Mouse (Mus musculus): ENCODE data around the gene Efnb2. TPM values are rescaled to one million over a fixed set of nuclear protein-coding genes. Genes with fewer than 3 reads are reported as not detected.

Gene Efnb2
- polyA plus RNA-seq, 1 experiment from 2014 or later = 30.6 TPM

DNA sequence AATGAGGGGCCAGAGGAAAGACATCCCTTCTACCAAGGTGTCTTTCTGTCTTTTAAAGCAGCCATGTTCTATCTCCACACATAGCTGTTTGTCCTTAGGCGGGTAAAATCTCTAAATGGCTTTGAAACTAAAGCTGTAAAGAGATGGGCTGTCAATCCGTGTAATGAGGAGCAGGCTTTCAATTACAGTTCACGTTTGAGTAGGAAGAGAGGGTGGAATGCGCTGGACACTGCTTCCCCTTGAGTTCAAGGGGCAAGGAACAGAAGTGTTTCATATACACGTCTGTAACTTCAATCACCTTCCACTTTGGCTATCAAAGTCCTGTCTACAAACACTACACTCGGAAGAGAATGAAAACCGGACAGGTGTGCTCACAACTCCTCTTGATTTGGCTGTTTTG lies 37.0 kb downstream of the Efnb2 start:
- no peak overlapping the region for H3K4me2 ChIP-seq (ENCODE audit: low read depth, low read length)
- H3K9ac ChIP-seq (ENCODE audit: low read depth, low read length) = no peak overlapping the region
- WGBS = 43% methylated on average over 7 of the region's 7 CpGs
- no peak overlapping the region for H3K27ac ChIP-seq (replicated peaks; ENCODE audit: low read depth, low read length)
- no peak for ATAC-seq (ENCODE audit: low read depth)
- no peaks in the 10 kb centered on the region for H3K9me3 ChIP-seq (ENCODE audit: control insufficient read depth, low read length)
- no peaks in the 10 kb centered on the region for H3K27me3 ChIP-seq (replicated peaks; ENCODE audit: control insufficient read depth, insufficient read depth, low read length)
- DNase-seq (ENCODE audit: low spot score) = no peak
- H3K4me3 ChIP-seq (ENCODE audit: low read depth, low read length) = no peak overlapping the region
- H3K4me1 ChIP-seq (ENCODE audit: control insufficient read depth, insufficient read depth, low read length) = peaks cover 17% of the 10 kb centered on the region
- H3K36me3 ChIP-seq (ENCODE audit: control insufficient read depth, insufficient read depth, low read length) = peaks cover 55% of the 10 kb centered on the region

DNA sequence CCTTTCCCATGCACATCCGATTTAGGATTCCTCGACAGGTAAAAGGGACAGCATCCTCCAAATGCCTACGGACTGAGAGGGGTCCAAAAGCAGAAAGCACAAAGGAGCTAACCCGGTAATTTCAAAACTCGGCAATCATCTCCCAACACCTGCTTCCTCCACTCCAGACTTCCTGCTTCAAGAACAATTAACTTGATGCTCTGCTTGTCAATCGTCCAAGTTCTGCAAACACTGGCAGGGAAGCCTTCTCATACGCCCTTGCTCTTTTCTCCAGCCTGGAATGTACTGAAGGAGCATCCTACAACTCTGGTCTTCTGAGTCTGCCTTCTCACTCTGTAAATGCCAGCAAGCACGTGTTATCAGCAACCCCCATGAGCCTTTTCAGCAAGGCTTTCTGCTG lies 37.6 kb downstream of the Efnb2 start:
- H3K4me2 ChIP-seq (ENCODE audit: low read depth, low read length) = no peak overlapping the region
- H3K36me3 ChIP-seq (ENCODE audit: control insufficient read depth, insufficient read depth, low read length) = peaks cover 60% of the 10 kb centered on the region
- H3K4me1 ChIP-seq (ENCODE audit: control insufficient read depth, insufficient read depth, low read length) = peaks cover 17% of the 10 kb centered on the region
- no peaks in the 10 kb centered on the region for H3K9me3 ChIP-seq (ENCODE audit: control insufficient read depth, low read length)
- no peaks in the 10 kb centered on the region for H3K27me3 ChIP-seq (replicated peaks; ENCODE audit: control insufficient read depth, insufficient read depth, low read length)
- 42% methylated on average over 8 of the region's 8 CpGs for WGBS
- peak; percentile 72 for DNase-seq (ENCODE audit: low spot score)
- no peak overlapping the region for H3K4me3 ChIP-seq (ENCODE audit: low read depth, low read length)
- H3K27ac ChIP-seq (replicated peaks; ENCODE audit: low read depth, low read length) = no peak overlapping the region
- ATAC-seq (ENCODE audit: low read depth) = 0 out of 2 replicates have a peak, but pooled peaks have one; percentile 9
- H3K9ac ChIP-seq (ENCODE audit: low read depth, low read length) = no peak overlapping the region

DNA sequence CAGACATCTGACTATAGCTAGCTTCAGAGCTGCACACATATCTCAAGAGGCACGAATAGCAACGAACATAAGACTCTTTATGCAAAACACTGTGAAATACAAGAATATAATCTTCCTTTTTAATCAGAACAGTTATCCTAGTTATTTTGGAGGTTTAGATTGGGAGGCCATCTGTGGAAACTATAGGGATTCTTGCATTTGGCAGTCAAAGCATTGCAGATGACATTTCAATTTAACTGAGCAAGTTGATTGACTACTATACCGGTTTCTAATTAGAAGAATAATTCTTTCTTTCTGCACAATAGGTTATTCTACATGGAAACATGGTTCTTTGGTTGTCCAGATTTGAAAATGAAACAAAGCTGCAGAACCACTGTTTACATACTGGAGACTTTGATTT lies 38.6 kb downstream of the Efnb2 start:
- Histone ChIP-seq H3K9me3 (ENCODE audit: control insufficient read depth, low read length) (no peaks in the 10 kb centered on the region), H3K4me3 (ENCODE audit: low read depth, low read length) (no peak overlapping the region), H3K27me3 (replicated peaks; ENCODE audit: control insufficient read depth, insufficient read depth, low read length) (no peaks in the 10 kb centered on the region), H3K9ac (ENCODE audit: low read depth, low read length) (no peak overlapping the region), H3K4me1 (ENCODE audit: control insufficient read depth, insufficient read depth, low read length) (peaks cover 17% of the 10 kb centered on the region), H3K36me3 (ENCODE audit: control insufficient read depth, insufficient read depth, low read length) (peaks cover 62% of the 10 kb centered on the region), H3K4me2 (ENCODE audit: low read depth, low read length) (no peak overlapping the region), H3K27ac (replicated peaks; ENCODE audit: low read depth, low read length) (no peak overlapping the region)
- DNase-seq (ENCODE audit: low spot score) (no peak), ATAC-seq (ENCODE audit: low read depth) (no peak)
- WGBS = 75% methylated on average over 3 of the region's 3 CpGs

DNA sequence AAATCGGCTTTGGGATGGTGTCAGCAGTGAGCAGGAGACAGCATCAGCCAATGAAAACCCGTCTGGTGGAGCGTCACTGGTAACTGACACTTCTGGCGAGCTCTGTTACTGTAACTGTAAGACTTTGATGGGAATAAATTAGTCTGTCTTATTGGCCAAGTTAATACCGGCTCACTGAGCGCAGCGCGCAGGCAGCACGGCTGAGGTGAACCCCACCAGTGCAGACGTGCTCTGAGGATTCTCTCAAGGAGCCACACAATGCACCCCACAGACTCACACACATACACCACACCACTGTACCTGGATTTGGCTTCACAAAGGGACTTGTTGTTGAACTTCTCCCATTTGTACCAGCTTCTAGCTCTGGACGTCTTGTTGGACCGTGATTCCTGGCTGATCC lies 39.0 kb downstream of the Efnb2 start:
- ATAC-seq (ENCODE audit: low read depth) (no peak), DNase-seq (ENCODE audit: low spot score) (no peak)
- no peaks in the 10 kb centered on the region for H3K9me3 ChIP-seq (ENCODE audit: control insufficient read depth, low read length)
- H3K4me3 ChIP-seq (ENCODE audit: low read depth, low read length) = no peak overlapping the region
- no peak overlapping the region for H3K27ac ChIP-seq (replicated peaks; ENCODE audit: low read depth, low read length)
- H3K9ac ChIP-seq (ENCODE audit: low read depth, low read length) = no peak overlapping the region
- no peaks in the 10 kb centered on the region for H3K27me3 ChIP-seq (replicated peaks; ENCODE audit: control insufficient read depth, insufficient read depth, low read length)
- no peak overlapping the region for H3K4me2 ChIP-seq (ENCODE audit: low read depth, low read length)
- peaks cover 17% of the 10 kb centered on the region for H3K4me1 ChIP-seq (ENCODE audit: control insufficient read depth, insufficient read depth, low read length)
- H3K36me3 ChIP-seq (ENCODE audit: control insufficient read depth, insufficient read depth, low read length) = peaks cover 62% of the 10 kb centered on the region
- 76% methylated on average over 12 of the region's 12 CpGs for WGBS

DNA sequence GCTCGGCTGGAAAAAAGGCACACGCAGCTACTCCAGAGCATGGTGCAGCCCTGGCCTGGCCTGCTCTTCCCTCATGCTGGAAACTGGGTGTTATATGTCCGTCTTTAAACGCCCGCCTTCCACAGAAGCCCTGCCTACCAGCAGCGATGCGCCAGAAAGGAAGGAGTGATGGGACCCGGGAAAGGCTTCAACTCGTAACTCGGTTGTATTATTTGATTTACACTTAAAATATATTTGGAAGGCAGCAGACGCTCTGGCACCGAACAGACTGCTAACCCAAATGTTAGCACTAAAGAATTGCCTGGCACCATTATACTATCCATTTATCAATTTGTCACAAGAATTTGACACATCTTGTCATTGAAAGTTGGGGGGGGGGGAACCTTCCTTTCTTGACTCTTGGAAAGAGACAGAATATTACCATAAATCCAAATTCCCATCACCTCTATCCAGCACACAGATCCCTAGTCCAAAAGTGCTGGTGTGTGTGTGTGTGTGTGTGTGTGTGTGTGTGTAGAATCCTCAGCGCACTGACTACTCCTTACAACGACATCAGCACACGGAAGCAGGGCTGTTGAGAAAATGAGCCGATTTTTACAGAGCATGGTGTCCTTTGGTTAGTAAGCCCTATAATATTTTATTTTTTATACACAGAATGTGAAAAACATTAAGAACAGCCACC lies 39.7 kb downstream of the Efnb2 start:
- ATAC-seq (ENCODE audit: low read depth) = no peak
- Histone ChIP-seq H3K27ac (replicated peaks; ENCODE audit: low read depth, low read length) (no peak overlapping the region), H3K36me3 (ENCODE audit: control insufficient read depth, insufficient read depth, low read length) (peaks cover 61% of the 10 kb centered on the region), H3K9me3 (ENCODE audit: control insufficient read depth, low read length) (no peaks in the 10 kb centered on the region), H3K4me1 (ENCODE audit: control insufficient read depth, insufficient read depth, low read length) (peaks cover 17% of the 10 kb centered on the region), H3K9ac (ENCODE audit: low read depth, low read length) (no peak overlapping the region), H3K4me2 (ENCODE audit: low read depth, low read length) (no peak overlapping the region), H3K4me3 (ENCODE audit: low read depth, low read length) (no peak overlapping the region), H3K27me3 (replicated peaks; ENCODE audit: control insufficient read depth, insufficient read depth, low read length) (no peaks in the 10 kb centered on the region)
- no peak for DNase-seq (ENCODE audit: low spot score)
- 79% methylated on average over 16 of the region's 16 CpGs for WGBS

- 86% methylated on average over 21 of the region's 21 CpGs for WGBS
- peaks cover 17% of the 10 kb centered on the region for H3K4me1 ChIP-seq (ENCODE audit: control insufficient read depth, insufficient read depth, low read length)
- no peak overlapping the region for H3K4me3 ChIP-seq (ENCODE audit: low read depth, low read length)
- H3K4me2 ChIP-seq (ENCODE audit: low read depth, low read length) = no peak overlapping the region
- DNase-seq (ENCODE audit: low spot score) = no peak
- no peak for ATAC-seq (ENCODE audit: low read depth)
- no peaks in the 10 kb centered on the region for H3K9me3 ChIP-seq (ENCODE audit: control insufficient read depth, low read length)
- no peak overlapping the region for H3K9ac ChIP-seq (ENCODE audit: low read depth, low read length)
- H3K27me3 ChIP-seq (replicated peaks; ENCODE audit: control insufficient read depth, insufficient read depth, low read length) = no peaks in the 10 kb centered on the region
- H3K27ac ChIP-seq (replicated peaks; ENCODE audit: low read depth, low read length) = no peak overlapping the region
- H3K36me3 ChIP-seq (ENCODE audit: control insufficient read depth, insufficient read depth, low read length) = peaks cover 54% of the 10 kb centered on the region
Observed at GRCm38 (mm10) chr8:8620536-8620935, 40.5 kb downstream of the Efnb2 start.

DNA sequence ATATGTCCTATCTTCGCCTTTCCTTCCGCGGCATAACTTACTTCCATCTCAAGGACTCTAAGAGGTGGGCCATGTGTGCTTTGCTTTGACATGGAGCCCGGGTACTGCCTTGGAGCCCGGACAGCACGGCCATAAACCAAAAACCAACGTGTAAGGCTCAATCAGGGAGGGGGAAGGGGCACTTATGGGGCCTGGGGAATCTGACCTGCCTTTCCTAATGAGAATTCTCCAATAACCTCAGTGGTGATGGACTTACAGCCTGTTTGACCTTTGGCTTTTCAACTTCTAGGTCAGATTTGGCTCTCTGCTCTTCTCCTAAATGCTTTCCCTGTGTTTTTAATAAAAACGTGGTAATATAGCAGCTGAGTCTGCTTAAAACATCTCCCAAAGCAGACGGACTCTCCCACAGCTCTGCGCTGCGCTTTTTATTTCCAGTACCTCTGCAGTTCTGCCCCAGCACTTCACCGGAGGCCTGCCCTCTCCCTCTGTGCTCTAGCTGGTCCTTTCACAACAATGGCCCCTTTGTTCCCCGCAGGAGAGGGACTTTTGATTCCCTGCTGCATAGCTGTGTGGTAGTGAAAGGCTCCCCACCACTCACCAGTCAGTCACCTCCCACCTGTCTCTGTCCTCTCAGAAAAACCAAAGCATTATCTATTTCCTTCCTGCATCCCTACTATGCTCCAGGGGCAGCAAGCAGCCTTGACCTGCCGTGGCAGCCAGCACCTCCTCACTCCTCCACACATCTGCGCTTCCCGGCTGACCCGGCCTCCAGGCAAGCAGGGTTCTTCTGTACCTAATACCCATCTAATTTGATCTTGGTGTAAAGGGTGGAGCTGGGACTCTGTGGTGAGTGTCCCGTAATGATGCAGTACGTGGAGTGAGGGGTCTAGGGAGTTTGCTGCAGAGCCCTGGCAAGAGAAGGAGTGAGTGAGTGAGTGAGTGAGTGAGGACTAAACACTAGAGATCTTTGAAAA lies 41.5 kb downstream of the Efnb2 start:
- no peaks in the 10 kb centered on the region for H3K27me3 ChIP-seq (replicated peaks; ENCODE audit: control insufficient read depth, insufficient read depth, low read length)
- H3K27ac ChIP-seq (replicated peaks; ENCODE audit: low read depth, low read length) = no peak overlapping the region
- ATAC-seq (ENCODE audit: low read depth) (no peak), DNase-seq (ENCODE audit: low spot score) (peak; percentile 31)
- no peak overlapping the region for H3K4me3 ChIP-seq (ENCODE audit: low read depth, low read length)
- no peaks in the 10 kb centered on the region for H3K9me3 ChIP-seq (ENCODE audit: control insufficient read depth, low read length)
- H3K9ac ChIP-seq (ENCODE audit: low read depth, low read length) = no peak overlapping the region
- peaks cover 17% of the 10 kb centered on the region for H3K4me1 ChIP-seq (ENCODE audit: control insufficient read depth, insufficient read depth, low read length)
- H3K4me2 ChIP-seq (ENCODE audit: low read depth, low read length) = no peak overlapping the region
- peaks cover 54% of the 10 kb centered on the region for H3K36me3 ChIP-seq (ENCODE audit: control insufficient read depth, insufficient read depth, low read length)
- WGBS = 31% methylated on average over 19 of the region's 19 CpGs

DNA sequence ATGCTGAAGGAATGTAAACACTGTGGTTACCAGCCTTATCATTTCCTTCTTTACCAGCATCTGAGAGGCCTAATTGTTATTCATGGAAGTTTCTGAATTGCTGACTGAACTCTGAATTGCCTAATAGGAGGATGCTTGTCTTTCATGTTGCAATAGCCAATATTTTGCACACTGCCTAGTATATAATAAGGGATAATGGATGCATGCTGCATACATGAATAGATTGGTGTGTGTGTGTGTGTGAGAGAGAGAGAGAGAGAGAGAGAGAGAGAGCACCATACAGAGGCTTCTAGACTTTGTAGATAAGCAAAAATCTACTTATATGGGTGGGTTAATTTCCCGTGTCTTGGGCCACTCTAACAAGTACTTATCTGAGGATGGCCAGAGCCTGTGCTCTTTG lies 47.2 kb downstream of the Efnb2 start:
- Histone ChIP-seq H3K4me1 (ENCODE audit: control insufficient read depth, insufficient read depth, low read length) (peaks cover 10% of the 10 kb centered on the region), H3K9ac (ENCODE audit: low read depth, low read length) (no peak overlapping the region), H3K27me3 (replicated peaks; ENCODE audit: control insufficient read depth, insufficient read depth, low read length) (no peaks in the 10 kb centered on the region), H3K9me3 (ENCODE audit: control insufficient read depth, low read length) (no peaks in the 10 kb centered on the region), H3K4me2 (ENCODE audit: low read depth, low read length) (no peak overlapping the region), H3K27ac (replicated peaks; ENCODE audit: low read depth, low read length) (no peak overlapping the region), H3K4me3 (ENCODE audit: low read depth, low read length) (no peak overlapping the region), H3K36me3 (ENCODE audit: control insufficient read depth, insufficient read depth, low read length) (peaks cover 14% of the 10 kb centered on the region)
- ATAC-seq (ENCODE audit: low read depth) (no peak), DNase-seq (ENCODE audit: low spot score) (no peak)
- WGBS = 81% methylated on average over 1 of the region's 1 CpGs
